Mouse (Mus musculus) layer of hippocampus, adult 18-20 months (tissue): ENCODE data around the gene Cd55. TPM values are rescaled to one million over a fixed set of nuclear protein-coding genes. Genes with fewer than 3 reads are reported as not detected.
"Not testable (repeated sequence)": the region's sequence is repeated elsewhere in the genome, so short reads cannot be mapped to it uniquely, and the experiment has no call there.

ENCODE experiments used
- DNase-seq, 2 experiments: peaks; one replicate each; pipeline ENCODE4 v3.0.0; 2022; ENCODE audit warnings: low spot score in 2 of 2
- total RNA-seq, 2 experiments: library from RNA; stranded (reverse); gene quantifications; 2 replicates each; pipeline ENCODE4 v1.2.3; 2021

Cd55 gene
- total RNA-seq, 2 experiments from 2014 or later = 4.4 to 5.5 TPM

GRCm38 (mm10) chr1:130427175-130427853, 35.2 kb downstream of the Cd55 start:
- DNase-seq = not testable (repeated sequence)

- DNase-seq = peak; percentile 19 to 23
Observed at GRCm38 (mm10) chr1:130422664-130423111, 39.9 kb downstream of the Cd55 start, which contains the start of gene Cd55b. Cd55b (minus strand) TSS chr1:130423009.

- not testable (repeated sequence) for DNase-seq
Observed at GRCm38 (mm10) chr1:130422033-130422432, 40.5 kb downstream of the Cd55 start.

GRCm38 (mm10) chr1:130397109-130397508, 65.4 kb downstream of the Cd55 start:
- DNase-seq = not testable (repeated sequence)

Other genes starting within 250 kb of the Cd55 start
- not detected for gene Cd55b, start 39.7 kb downstream of the Cd55 start, total RNA-seq
- gene Zp3r, start 166.9 kb upstream of the Cd55 start, total RNA-seq = not detected
- gene C4bp, start 198.9 kb upstream of the Cd55 start, total RNA-seq = under 1 TPM; 0.43 to 0.47 TPM